Mouse (Mus musculus): ENCODE measurements around the gene Spo11.

DNA sequence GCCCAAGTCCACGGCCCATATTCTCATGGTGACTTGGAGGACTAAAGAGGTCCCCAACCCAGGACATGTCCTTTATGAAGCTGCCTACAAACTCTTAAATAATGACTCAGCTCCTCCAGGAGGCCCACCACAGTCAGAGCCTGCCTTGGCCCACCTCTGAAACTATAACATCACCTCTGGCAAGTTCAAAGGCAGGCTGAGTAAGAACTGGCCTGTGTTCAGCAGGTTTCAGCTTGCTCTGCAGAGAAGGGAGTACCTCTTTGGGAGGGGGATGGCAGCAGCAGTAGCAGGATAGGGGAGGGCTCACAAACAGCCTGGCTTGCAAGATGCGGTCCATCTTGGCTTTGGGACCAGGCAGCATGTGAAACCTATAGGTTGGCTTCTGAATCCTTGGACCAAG, 5.6 kb upstream of the Spo11 start:
- TF ChIP-seq CTCF (IDR thresholded peaks at IDR 0.05; ENCODE audit: low read depth, low read length): no peak
- no peak for TF ChIP-seq POLR2A (IDR thresholded peaks at IDR 0.05; ENCODE audit: extremely low read depth, insufficient read depth, low read length)
